In genomic region chr12:43310293-43310692, GRCm38 (mm10) we compare ENCODE assay signal across 28 mouse cellular contexts.
DNase-seq lines count a peak whose midpoint lies in the region; ATAC-seq and TF ChIP-seq lines count a peak whose summit lies in the region.
"Had no signal": no experiment of that assay in that cellular context is flagged by ENCODE, and none has a peak within 500 bp of the region (broad histone marks: within the 10 kb centered on the region; RNA-seq: fewer than 3 reads in every experiment).

No protein-coding gene starts in this region.

- H3K27me3 ChIP-seq in embryonic facial prominence, embryonic 14.5 days (replicated peaks; ENCODE audit: control insufficient read depth, insufficient read depth, low read length), result no peaks in the 10 kb centered on the region
- no peaks in the 10 kb centered on the region for H3K27me3 ChIP-seq in embryonic facial prominence, embryonic 10.5 days (replicated peaks; ENCODE audit: low read depth, poor library complexity, severe bottlenecking)
- H3K27me3 ChIP-seq: embryonic facial prominence, embryonic 15.5 days; forebrain, embryonic 12.5 days; heart, embryonic 13.5 days; hindbrain, embryonic 15.5 days; kidney, embryonic 15.5 days; limb, embryonic 12.5 days; lung, embryonic 15.5 days; midbrain, embryonic 12.5 days had no signal

- DNase-seq in embryonic facial prominence, embryonic 14.5 days (ENCODE audit: low spot score), result peak; percentile 7
- no peak for DNase-seq in embryonic facial prominence, embryonic 10.5 days (ENCODE audit: low spot score)
- DNase-seq in left cerebral cortex, adult 18-20 months (ENCODE audit: low spot score in 2 of 2), result peak; percentile 3 to 9
- DNase-seq in left cerebral cortex, postnatal 4 days, result no peak
- DNase-seq in right cerebral cortex, adult 18-20 months, result peak; percentile 5
- DNase-seq in right cerebral cortex, postnatal 14 days, result no peak
- DNase-seq in brain, embryonic 14.5 days (ENCODE audit: low read depth), result peak; percentile 68
- DNase-seq in layer of hippocampus, postnatal 25 days (ENCODE audit: extremely low spot score in 1 of 2, low spot score in 1 of 2), result no peak
- DNase-seq: adrenal gland, postnatal 25 days; cerebellum, adult 2 months; gastrocnemius, adult 2 months; gastrocnemius, postnatal 36 days; heart, adult 2 months; heart, postnatal 10 days; kidney, adult 18-20 months; kidney, postnatal 25 days; spleen, adult 18-20 months; thymus, adult 18-20 months; thymus, postnatal 25 days had no signal

- no peak for TF ChIP-seq CTCF in brain, embryonic 14.5 days (IDR thresholded peaks at IDR 0.05; ENCODE audit: borderline replicate concordance, extremely low read depth, insufficient read depth, insufficient read length)

- no peak for TF ChIP-seq POLR2A in brain, embryonic 14.5 days (IDR thresholded peaks at IDR 0.05; ENCODE audit: borderline replicate concordance, extremely low read depth, insufficient read depth, insufficient read length, poor library complexity, severe bottlenecking)

- H3K9me3 ChIP-seq in embryonic facial prominence, embryonic 14.5 days (ENCODE audit: control insufficient read depth, low read length), result no peaks in the 10 kb centered on the region
- H3K9me3 ChIP-seq in embryonic facial prominence, embryonic 10.5 days, result no peaks in the 10 kb centered on the region
- H3K9me3 ChIP-seq: embryonic facial prominence, embryonic 15.5 days; forebrain, embryonic 12.5 days; heart, embryonic 13.5 days; hindbrain, embryonic 15.5 days; kidney, embryonic 15.5 days; limb, embryonic 12.5 days; lung, embryonic 15.5 days; midbrain, embryonic 12.5 days had no signal

- H3K4me1 ChIP-seq in embryonic facial prominence, embryonic 14.5 days (ENCODE audit: control insufficient read depth, insufficient read depth, low read length), result no peaks in the 10 kb centered on the region
- no peaks in the 10 kb centered on the region for H3K4me1 ChIP-seq in embryonic facial prominence, embryonic 10.5 days
- H3K4me1 ChIP-seq: embryonic facial prominence, embryonic 15.5 days; forebrain, embryonic 12.5 days; heart, embryonic 13.5 days; hindbrain, embryonic 15.5 days; kidney, embryonic 15.5 days; limb, embryonic 12.5 days; lung, embryonic 15.5 days; midbrain, embryonic 12.5 days had no signal

- no peak overlapping the region for H3K9ac ChIP-seq in embryonic facial prominence, embryonic 14.5 days (ENCODE audit: low read depth, low read length)
- H3K9ac ChIP-seq: embryonic facial prominence, embryonic 15.5 days; forebrain, embryonic 12.5 days; heart, embryonic 13.5 days; hindbrain, embryonic 15.5 days; kidney, embryonic 15.5 days; limb, embryonic 12.5 days; lung, embryonic 15.5 days; midbrain, embryonic 12.5 days had no signal

- WGBS in embryonic facial prominence, embryonic 14.5 days, result 92% methylated on average over 3 of the region's 3 CpGs
- WGBS in embryonic facial prominence, embryonic 10.5 days, result 89% methylated on average over 3 of the region's 3 CpGs

- intact Hi-C loops in left cerebral cortex, postnatal 4 days (cut with DNase I), result no loop called here

- no peak for ATAC-seq in embryonic facial prominence, embryonic 14.5 days (ENCODE audit: low read depth)

- H3K36me3 ChIP-seq in embryonic facial prominence, embryonic 14.5 days (ENCODE audit: control insufficient read depth, insufficient read depth, low read length), result no peaks in the 10 kb centered on the region
- H3K36me3 ChIP-seq in embryonic facial prominence, embryonic 10.5 days (replicated peaks), result no peaks in the 10 kb centered on the region
- H3K36me3 ChIP-seq: embryonic facial prominence, embryonic 15.5 days; forebrain, embryonic 12.5 days; heart, embryonic 13.5 days; hindbrain, embryonic 15.5 days; kidney, embryonic 15.5 days; limb, embryonic 12.5 days; lung, embryonic 15.5 days; midbrain, embryonic 12.5 days had no signal

- H3K4me2 ChIP-seq in embryonic facial prominence, embryonic 14.5 days (ENCODE audit: low read depth, low read length), result no peak overlapping the region
- H3K4me2 ChIP-seq: embryonic facial prominence, embryonic 15.5 days; forebrain, embryonic 12.5 days; heart, embryonic 13.5 days; hindbrain, embryonic 15.5 days; kidney, embryonic 15.5 days; limb, embryonic 12.5 days; liver, embryonic 11.5 days; lung, embryonic 15.5 days; midbrain, embryonic 12.5 days had no signal

- no peak overlapping the region for H3K27ac ChIP-seq in embryonic facial prominence, embryonic 14.5 days (replicated peaks; ENCODE audit: low read depth, low read length)
- H3K27ac ChIP-seq in embryonic facial prominence, embryonic 10.5 days (replicated peaks), result no peak overlapping the region
- H3K27ac ChIP-seq: embryonic facial prominence, embryonic 15.5 days; forebrain, embryonic 12.5 days; gastrocnemius, adult 2 months; heart, adult 2 months; heart, embryonic 13.5 days; hindbrain, embryonic 15.5 days; kidney, embryonic 15.5 days; limb, embryonic 12.5 days; lung, embryonic 15.5 days; midbrain, embryonic 12.5 days had no signal

- H3K4me3 ChIP-seq in embryonic facial prominence, embryonic 14.5 days (ENCODE audit: low read depth, low read length), result no peak overlapping the region
- no peak overlapping the region for H3K4me3 ChIP-seq in embryonic facial prominence, embryonic 10.5 days
- H3K4me3 ChIP-seq: embryonic facial prominence, embryonic 15.5 days; forebrain, embryonic 12.5 days; gastrocnemius, adult 2 months; heart, adult 2 months; heart, embryonic 13.5 days; hindbrain, embryonic 15.5 days; kidney, embryonic 15.5 days; limb, embryonic 12.5 days; lung, embryonic 15.5 days; midbrain, embryonic 12.5 days had no signal

Comparison
In these comparisons a context has a peak if more than half of its experiments do, and no peak if none do; other contexts are left out.
1. DNase-seq: peak in embryonic facial prominence, embryonic 14.5 days (single experiment), left cerebral cortex, adult 18-20 months (2 of 2), right cerebral cortex, adult 18-20 months (single experiment) and brain, embryonic 14.5 days (single experiment); none in embryonic facial prominence, embryonic 10.5 days (single experiment), left cerebral cortex, postnatal 4 days (single experiment), right cerebral cortex, postnatal 14 days (single experiment) and layer of hippocampus, postnatal 25 days (0 of 2).